Mouse (Mus musculus) CD4-positive, CD25-positive, alpha-beta regulatory T cell, adult 9 weeks (primary cell): Measurements from ENCODE around the gene Olfr893. TPM values are rescaled to one million over a fixed set of nuclear protein-coding genes. Genes with fewer than 3 reads are reported as not detected.

Source experiments
- polyA plus RNA-seq: library from polyadenylated mRNA; unstranded; fragments of 100-300 nt; shearing (Covaris generic); gene quantifications from one replicate; pipeline ENCODE4 v1.2.1, GENCODE M21; 2017

Gene Olfr893
- polyA plus RNA-seq: not detected

DNA sequence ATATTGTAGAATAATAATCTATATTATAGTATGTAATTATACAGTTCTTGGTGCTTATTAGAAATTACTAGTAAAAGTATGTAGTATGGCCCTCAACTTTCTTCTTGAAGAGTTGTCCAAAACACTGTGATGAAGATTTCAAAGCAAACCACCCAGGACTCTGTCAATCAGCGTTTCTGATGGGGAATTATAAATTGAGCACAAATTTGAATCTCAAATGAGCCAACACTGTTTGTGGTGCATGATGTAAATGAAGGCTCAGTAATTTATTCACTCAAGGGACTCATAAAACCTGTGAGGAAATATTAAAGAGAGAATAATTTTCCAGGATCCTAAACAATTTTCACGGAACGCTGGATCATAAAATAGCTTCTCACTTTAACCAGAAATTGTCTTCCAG lies at the start of gene Olfr893:
Olfr893 (plus strand) TSS at position 301 of the 400 bp plus-strand sequence.

DNA sequence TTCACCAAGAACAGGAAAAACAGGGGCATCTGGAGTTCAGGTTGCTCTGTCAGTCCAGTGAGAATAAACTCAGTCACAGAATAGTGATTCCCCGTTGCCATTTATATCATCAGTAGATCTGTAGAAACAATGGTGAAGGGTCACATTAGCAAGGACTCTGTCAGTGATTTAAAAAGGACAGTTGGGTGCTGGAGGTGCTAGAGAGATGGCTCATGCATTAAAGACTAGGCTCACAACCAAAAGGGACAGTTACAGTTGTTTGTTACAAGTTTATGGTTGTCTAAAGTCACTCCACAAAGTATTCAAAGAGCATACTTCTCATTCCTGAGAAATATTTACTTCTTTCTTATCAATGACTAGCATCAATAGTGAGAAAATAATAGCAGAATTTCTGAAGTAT lies 27.4 kb upstream of the Olfr893 start, which contains the start of gene Olfr891:
Olfr891 (minus strand) TSS at position 101 of the 400 bp plus-strand sequence.

DNA sequence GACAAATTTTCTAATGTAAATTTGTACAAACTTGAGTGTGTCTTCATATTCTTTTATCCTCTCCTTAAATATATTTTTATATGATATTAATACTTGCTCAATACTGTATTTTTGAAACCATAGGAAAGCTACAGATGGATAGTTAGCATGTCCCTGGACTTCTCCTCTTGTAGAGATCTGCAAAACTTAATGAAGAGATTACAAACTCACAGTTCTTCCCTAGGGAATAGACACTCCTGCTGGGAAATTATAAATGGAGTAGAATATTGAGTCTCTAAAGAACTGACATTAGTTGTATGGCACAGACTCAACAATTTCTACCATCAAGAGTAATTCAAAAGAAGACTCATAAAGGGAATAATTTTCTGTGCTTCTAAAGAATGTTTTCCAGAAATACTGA lies 9.6 kb downstream of the Olfr893 start, which contains the start of gene Olfr894:
Olfr894 (plus strand) TSS at position 301 of the 400 bp plus-strand sequence.

DNA sequence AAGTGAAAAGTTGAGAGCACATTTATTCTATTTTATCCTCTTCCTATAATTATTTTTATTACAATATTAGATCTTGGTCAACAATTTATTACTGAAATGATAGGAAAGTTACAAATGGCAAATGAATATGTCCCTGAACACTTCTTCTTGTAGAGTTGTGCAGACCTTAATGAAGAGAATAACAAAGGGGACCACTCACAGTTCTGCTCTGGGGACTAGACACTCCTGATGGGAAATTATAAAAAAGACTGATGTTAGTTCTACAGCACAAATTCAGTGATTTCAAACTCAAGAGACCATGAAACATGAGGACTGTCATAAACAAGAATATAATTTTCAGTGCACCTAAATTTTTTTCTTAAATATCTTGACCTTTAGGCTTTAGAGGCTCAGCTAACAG lies 44.3 kb downstream of the Olfr893 start, which contains the start of gene Olfr143:
Olfr143 (plus strand) TSS at position 301 of the 400 bp plus-strand sequence.

Other genes with a start within 250 kb of the Olfr893 start
- gene Olfr881, start 216.5 kb upstream of the Olfr893 start, polyA plus RNA-seq: 0.06 TPM
- gene Olfr883, start 182.6 kb upstream of the Olfr893 start, polyA plus RNA-seq: not detected
- not detected for gene Olfr884, start 161.8 kb upstream of the Olfr893 start, polyA plus RNA-seq
- not detected for gene Olfr885, start 147.0 kb upstream of the Olfr893 start, polyA plus RNA-seq
- not detected for gene Olfr887, start 124.3 kb upstream of the Olfr893 start, polyA plus RNA-seq
- not detected for gene Olfr888, start 100.2 kb upstream of the Olfr893 start, polyA plus RNA-seq
- gene Olfr889, start 93.2 kb upstream of the Olfr893 start, polyA plus RNA-seq: not detected
- 0.10 TPM for gene Olfr890, start 65.8 kb upstream of the Olfr893 start, polyA plus RNA-seq
- gene Olfr891, start 27.5 kb upstream of the Olfr893 start, polyA plus RNA-seq: not detected
- gene Olfr894, start 9.7 kb downstream of the Olfr893 start, polyA plus RNA-seq: not detected
- not detected for gene Olfr143, start 44.4 kb downstream of the Olfr893 start, polyA plus RNA-seq
- not detected for gene Olfr895, start 59.5 kb downstream of the Olfr893 start, polyA plus RNA-seq
- gene Olfr896-ps1, start 82.7 kb downstream of the Olfr893 start, polyA plus RNA-seq: not detected
- gene Olfr25, start 120.7 kb downstream of the Olfr893 start, polyA plus RNA-seq: not detected
- gene Olfr898, start 140.0 kb downstream of the Olfr893 start, polyA plus RNA-seq: not detected
- not detected for gene Olfr250, start 158.5 kb downstream of the Olfr893 start, polyA plus RNA-seq
- not detected for gene Olfr251, start 168.7 kb downstream of the Olfr893 start, polyA plus RNA-seq
- not detected for gene Olfr147, start 193.3 kb downstream of the Olfr893 start, polyA plus RNA-seq
- 0.20 TPM for gene Olfr901, start 221.1 kb downstream of the Olfr893 start, polyA plus RNA-seq
- gene Olfr902, start 239.3 kb downstream of the Olfr893 start, polyA plus RNA-seq: not detected